Mouse (Mus musculus): ENCODE measurements around the gene Gm5617. TPM values are rescaled to one million over a fixed set of nuclear protein-coding genes. Genes with fewer than 3 reads are reported as not detected.
A peak's percentile ranks its signal among the peaks of the same experiment; 100 is the strongest.

Gm5617 gene
- polyA plus RNA-seq, 2 experiments: 10.5 to 19.3 TPM

- Histone ChIP-seq H3K9me3 (ENCODE audit: control insufficient read depth, low read length) (no peaks in the 10 kb centered on the region), H3K36me3 (replicated peaks; ENCODE audit: control insufficient read depth, insufficient read depth, low read depth) (peaks cover 18% of the 10 kb centered on the region), H3K9ac (replicated peaks) (no peak overlapping the region), H3K27ac (no peak overlapping the region), H3K4me2 (ENCODE audit: low read depth) (no peak overlapping the region), H3K4me1 (replicated peaks; ENCODE audit: control insufficient read depth in 2 of 2, insufficient read depth in 2 of 2, low read length in 1 of 2) (peaks cover 2 to 3% of the 10 kb centered on the region in 2 experiments; a peak in 3 of 4 replicates), H3K4me3 (ENCODE audit: insufficient read depth in 1 of 2, low read depth in 2 of 2, low read length in 2 of 2) (no peak overlapping the region), H3K27me3 (ENCODE audit: control insufficient read depth, insufficient read depth, low read length) (no peaks in the 10 kb centered on the region)
- ATAC-seq (ENCODE audit: insufficient read depth): no peak
- 84% methylated on average over 15 of the region's 15 CpGs for WGBS (ENCODE audit: insufficient replicate concordance)
- TF ChIP-seq EP300 (IDR thresholded peaks at IDR 0.05; ENCODE audit: low read depth): no peak
- TF ChIP-seq CTCF (IDR thresholded peaks at IDR 0.05; ENCODE audit: low read depth): no peak
- DNase-seq (ENCODE audit: low read depth in 3 of 3, low spot score in 3 of 3): no peak
Measured at GRCm38 (mm10) chr9:48472441-48473025, 22.7 kb upstream of the Gm5617 start.

- Histone ChIP-seq H3K27me3 (ENCODE audit: control insufficient read depth, insufficient read depth, low read length) (no peaks in the 10 kb centered on the region), H3K4me3 (ENCODE audit: insufficient read depth in 1 of 2, low read depth in 2 of 2, low read length in 2 of 2) (no peak overlapping the region), H3K9me3 (ENCODE audit: control insufficient read depth, low read length) (no peaks in the 10 kb centered on the region), H3K27ac (no peak overlapping the region), H3K4me1 (replicated peaks; ENCODE audit: control insufficient read depth in 2 of 2, insufficient read depth in 2 of 2, low read length in 1 of 2) (peaks cover 2 to 3% of the 10 kb centered on the region in 2 experiments; a peak in 3 of 4 replicates), H3K9ac (replicated peaks) (no peak overlapping the region), H3K36me3 (replicated peaks; ENCODE audit: control insufficient read depth, insufficient read depth, low read depth) (peaks cover 16% of the 10 kb centered on the region), H3K4me2 (ENCODE audit: low read depth) (no peak overlapping the region)
- ATAC-seq (ENCODE audit: insufficient read depth): no peak
- 85% methylated on average over 12 of the region's 12 CpGs for WGBS (ENCODE audit: insufficient replicate concordance)
- TF ChIP-seq CTCF (IDR thresholded peaks at IDR 0.05; ENCODE audit: low read depth) (no peak), EP300 (IDR thresholded peaks at IDR 0.05; ENCODE audit: low read depth) (no peak)
- DNase-seq (ENCODE audit: low read depth in 3 of 3, low spot score in 3 of 3): no peak
Measured at GRCm38 (mm10) chr9:48473131-48473530, 22.1 kb upstream of the Gm5617 start.

GRCm38 (mm10) chr9:48474367-48474766 is 20.9 kb upstream of the Gm5617 start:
- H3K4me3 ChIP-seq (ENCODE audit: insufficient read depth in 1 of 2, low read depth in 2 of 2, low read length in 2 of 2): no peak overlapping the region
- H3K36me3 ChIP-seq (replicated peaks; ENCODE audit: control insufficient read depth, insufficient read depth, low read depth): peaks cover 12% of the 10 kb centered on the region
- peaks cover 3% of the 10 kb centered on the region in 2 experiments; a peak in 3 of 4 replicates for H3K4me1 ChIP-seq (replicated peaks; ENCODE audit: control insufficient read depth in 2 of 2, insufficient read depth in 2 of 2, low read length in 1 of 2)
- WGBS (ENCODE audit: insufficient replicate concordance): 85% methylated on average over 9 of the region's 9 CpGs
- DNase-seq (ENCODE audit: low read depth in 3 of 3, low spot score in 3 of 3) (no peak), ATAC-seq (ENCODE audit: insufficient read depth) (no peak)
- no peak overlapping the region for H3K27ac ChIP-seq
- no peak for TF ChIP-seq CTCF (IDR thresholded peaks at IDR 0.05; ENCODE audit: low read depth)
- TF ChIP-seq EP300 (IDR thresholded peaks at IDR 0.05; ENCODE audit: low read depth): no peak
- no peak overlapping the region for H3K4me2 ChIP-seq (ENCODE audit: low read depth)
- H3K9me3 ChIP-seq (ENCODE audit: control insufficient read depth, low read length): no peaks in the 10 kb centered on the region
- no peaks in the 10 kb centered on the region for H3K27me3 ChIP-seq (ENCODE audit: control insufficient read depth, insufficient read depth, low read length)
- no peak overlapping the region for H3K9ac ChIP-seq (replicated peaks)

GRCm38 (mm10) chr9:48476236-48477165 is 18.7 kb upstream of the Gm5617 start:
- no peak overlapping the region for H3K4me2 ChIP-seq (ENCODE audit: low read depth)
- no peak for ATAC-seq (ENCODE audit: insufficient read depth)
- no peak for DNase-seq (ENCODE audit: low read depth in 3 of 3, low spot score in 3 of 3)
- H3K4me3 ChIP-seq (ENCODE audit: insufficient read depth in 1 of 2, low read depth in 2 of 2, low read length in 2 of 2): no peak overlapping the region
- no peaks in the 10 kb centered on the region for H3K9me3 ChIP-seq (ENCODE audit: control insufficient read depth, low read length)
- no peak for TF ChIP-seq EP300 (IDR thresholded peaks at IDR 0.05; ENCODE audit: low read depth)
- TF ChIP-seq CTCF (IDR thresholded peaks at IDR 0.05; ENCODE audit: low read depth): no peak
- H3K9ac ChIP-seq (replicated peaks): no peak overlapping the region
- H3K27me3 ChIP-seq (ENCODE audit: control insufficient read depth, insufficient read depth, low read length): no peaks in the 10 kb centered on the region
- 68% methylated on average over 10 of the region's 10 CpGs for WGBS (ENCODE audit: insufficient replicate concordance)
- peaks cover 9 to 10% of the 10 kb centered on the region in 2 experiments for H3K4me1 ChIP-seq (replicated peaks; ENCODE audit: control insufficient read depth in 2 of 2, insufficient read depth in 2 of 2, low read length in 1 of 2)
- no peak overlapping the region for H3K27ac ChIP-seq
- peaks cover 7% of the 10 kb centered on the region for H3K36me3 ChIP-seq (replicated peaks; ENCODE audit: control insufficient read depth, insufficient read depth, low read depth)

- Histone ChIP-seq H3K36me3 (replicated peaks; ENCODE audit: control insufficient read depth, insufficient read depth, low read depth) (peaks cover 6% of the 10 kb centered on the region), H3K9ac (replicated peaks) (no peak overlapping the region), H3K9me3 (ENCODE audit: control insufficient read depth, low read length) (no peaks in the 10 kb centered on the region), H3K4me3 (ENCODE audit: insufficient read depth in 1 of 2, low read depth in 2 of 2, low read length in 2 of 2) (no peak overlapping the region), H3K4me1 (replicated peaks; ENCODE audit: control insufficient read depth in 2 of 2, insufficient read depth in 2 of 2, low read length in 1 of 2) (peaks cover 9 to 10% of the 10 kb centered on the region in 2 experiments), H3K27ac (no peak overlapping the region), H3K27me3 (ENCODE audit: control insufficient read depth, insufficient read depth, low read length) (no peaks in the 10 kb centered on the region), H3K4me2 (ENCODE audit: low read depth) (peak overlapping the region; percentile 66; the same call in 1 of the 2 replicates)
- no peak for TF ChIP-seq EP300 (IDR thresholded peaks at IDR 0.05; ENCODE audit: low read depth)
- WGBS (ENCODE audit: insufficient replicate concordance): 60% methylated on average over 4 of the region's 4 CpGs
- ATAC-seq (ENCODE audit: insufficient read depth) (no peak), DNase-seq (ENCODE audit: low read depth in 3 of 3, low spot score in 3 of 3) (no peak)
Measured at GRCm38 (mm10) chr9:48478808-48479207, 16.4 kb upstream of the Gm5617 start.

Data from liver, embryonic 14.5 days (tissue).